Mouse (Mus musculus) retina, adult 2 months (tissue): ENCODE data around the gene H2-Aa.
"Not testable (repeated sequence)": the region's sequence is repeated elsewhere in the genome, so short reads cannot be mapped to it uniquely, and the experiment has no call there.

Source experiments
- DNase-seq: peaks from one replicate; pipeline ENCODE4 v3.0.0-alpha.2; 2012; ENCODE audit warnings: low read depth, low spot score

Gene H2-Aa

GRCm38 (mm10) chr17:34287648-34288047 lies at the start of gene H2-Aa:
TSS of gene H2-Aa (minus strand) at chr17:34287823.
- no peak for DNase-seq

- no peak for DNase-seq
Measured at GRCm38 (mm10) chr17:34331200-34331599, 43.6 kb upstream of the H2-Aa start.

GRCm38 (mm10) chr17:34329807-34330206 lies 42.2 kb upstream of the H2-Aa start:
- DNase-seq = no peak

- no peak for DNase-seq
Measured at GRCm38 (mm10) chr17:34326373-34326772, 38.8 kb upstream of the H2-Aa start.

GRCm38 (mm10) chr17:34325436-34325835 lies 37.8 kb upstream of the H2-Aa start, which contains the start of gene H2-Eb2:
TSS of gene H2-Eb2 (plus strand) at chr17:34325665.
- DNase-seq = no peak

- DNase-seq = no peak
Measured at GRCm38 (mm10) chr17:34317275-34317674, 29.7 kb upstream of the H2-Aa start.

GRCm38 (mm10) chr17:34316697-34317096 lies 29.1 kb upstream of the H2-Aa start:
- no peak for DNase-seq

- no peak for DNase-seq
Measured at GRCm38 (mm10) chr17:34315512-34315911, 27.9 kb upstream of the H2-Aa start.

- no peak for DNase-seq
Measured at GRCm38 (mm10) chr17:34314286-34314685, 26.7 kb upstream of the H2-Aa start.

- DNase-seq = no peak
Measured at GRCm38 (mm10) chr17:34313393-34313792, 25.8 kb upstream of the H2-Aa start.

- no peak for DNase-seq
Measured at GRCm38 (mm10) chr17:34312185-34312584, 24.6 kb upstream of the H2-Aa start.

- not testable (repeated sequence) for DNase-seq
Measured at GRCm38 (mm10) chr17:34310526-34310925, 22.9 kb upstream of the H2-Aa start.

- no peak for DNase-seq
Measured at GRCm38 (mm10) chr17:34309683-34310385, 22.2 kb upstream of the H2-Aa start.

- DNase-seq = no peak
Measured at GRCm38 (mm10) chr17:34309225-34309624, 21.6 kb upstream of the H2-Aa start.

- no peak for DNase-seq
Measured at GRCm38 (mm10) chr17:34308161-34308560, 20.5 kb upstream of the H2-Aa start.

GRCm38 (mm10) chr17:34307216-34307615 lies 19.6 kb upstream of the H2-Aa start:
- DNase-seq = no peak

GRCm38 (mm10) chr17:34306407-34306806 lies 18.8 kb upstream of the H2-Aa start:
- DNase-seq = no peak

GRCm38 (mm10) chr17:34305380-34306030 lies 17.9 kb upstream of the H2-Aa start, which contains the start of gene H2-Eb1:
TSS of gene H2-Eb1 (plus strand) at chr17:34305867.
- DNase-seq = no peak

GRCm38 (mm10) chr17:34304751-34305150 lies 17.1 kb upstream of the H2-Aa start:
- no peak for DNase-seq

- no peak for DNase-seq
Measured at GRCm38 (mm10) chr17:34303789-34304188, 16.2 kb upstream of the H2-Aa start.

- no peak for DNase-seq
Measured at GRCm38 (mm10) chr17:34301670-34302190, 14.1 kb upstream of the H2-Aa start.

GRCm38 (mm10) chr17:34300691-34301566 lies 13.3 kb upstream of the H2-Aa start:
- DNase-seq = no peak
